Mouse (Mus musculus) liver, postnatal 0 days (tissue): Measurements from ENCODE around the gene Ltbp1. TPM values are rescaled to one million over a fixed set of nuclear protein-coding genes. Genes with fewer than 3 reads are reported as not detected.

ENCODE experiments used
- ATAC-seq: fragments of 200-750 bp; cut with Nextera tagmentation; 2 replicates; pipeline ENCODE4 v1.8.0; 2017; ENCODE audit warnings: mild to moderate bottlenecking, moderate library complexity
- DNase-seq: peaks from one replicate; pipeline ENCODE4 v3.0.0-alpha.2; 2016
- H3K27ac ChIP-seq: fragments of 300-500 bp; sonication (generic); 2 replicates; pipeline ENCODE4 v1.5.1; 2014; ENCODE audit warnings: antibody characterized with exemption, moderate library complexity, mild to moderate bottlenecking, low read depth
- H3K27me3 ChIP-seq: fragments of 300-500 bp; sonication (generic); 2 replicates; pipeline ENCODE4 v1.6.1; 2014; ENCODE audit warnings: low read length, control low read depth, mixed read lengths; ENCODE audit not compliant: insufficient read depth
- H3K36me3 ChIP-seq: fragments of 300-500 bp; sonication (generic); replicated peaks from 2 replicates; pipeline ENCODE4 v1.6.1; 2014; ENCODE audit warnings: mild to moderate bottlenecking, control low read depth, low read length, moderate library complexity, mixed read lengths; ENCODE audit not compliant: insufficient read depth
- H3K4me1 ChIP-seq: fragments of 300-500 bp; sonication (generic); 2 replicates; pipeline ENCODE4 v1.6.1; 2014; ENCODE audit warnings: antibody characterized with exemption, mild to moderate bottlenecking, control low read depth; ENCODE audit not compliant: insufficient read depth
- H3K4me2 ChIP-seq: fragments of 300-500 bp; sonication (generic); 2 replicates; pipeline ENCODE4 v1.6.1; 2014; ENCODE audit warnings: low read depth, mild to moderate bottlenecking, low read length, moderate library complexity, mixed read lengths
- H3K4me3 ChIP-seq: fragments of 300-500 bp; sonication (generic); 2 replicates; pipeline ENCODE4 v1.5.1; 2014; ENCODE audit warnings: low read depth, low read length
- H3K9ac ChIP-seq: fragments of 300-500 bp; sonication (generic); replicated peaks from 2 replicates; pipeline ENCODE4 v1.6.1; 2014; ENCODE audit warnings: mild to moderate bottlenecking, moderate library complexity
- H3K9me3 ChIP-seq: fragments of 300-500 bp; sonication (generic); 2 replicates; pipeline ENCODE4 v1.6.1; 2016; ENCODE audit warnings: mild to moderate bottlenecking, control low read depth, low read length, mixed read lengths
- CTCF ChIP-seq: sonication (generic); IDR thresholded peaks from 2 replicates; pipeline ENCODE4 v1.5.1; 2016; ENCODE audit warnings: antibody characterized with exemption, low read depth
- EP300 ChIP-seq: IDR thresholded peaks from 2 replicates; pipeline ENCODE4 v1.6.1; 2016; ENCODE audit warnings: antibody characterized with exemption, low read depth, mild to moderate bottlenecking
- WGBS: fragments of 180-500 bp; shearing (Covaris S2); extraction: QIAGEN DNeasy Blood & Tissue Kit; methylation state at CpG from one replicate; pipeline ENCODE4 v1.1.7; 2014; ENCODE audit not compliant: insufficient replicate concordance; 5-methylcytosine and 5-hydroxymethylcytosine counted together
- polyA plus RNA-seq: library from polyadenylated mRNA; unstranded; fragments of >200 nt; fragmentation: Nextera tagmentation; extraction: Ambion mirVana; gene quantifications from 2 replicates; pipeline ENCODE4 v1.2.1, GENCODE M21; 2015

The Ltbp1 gene
- polyA plus RNA-seq, 1 experiment from 2014 or later, result 2.8 TPM

GRCm38 (mm10) chr17:75182319-75183001 is 177.1 kb downstream of the Ltbp1 start:
- Histone ChIP-seq H3K4me3 (no peak overlapping the region), H3K27me3 (no peaks in the 10 kb centered on the region), H3K4me2 (no peak overlapping the region), H3K9ac (no peak overlapping the region), H3K36me3 (no peaks in the 10 kb centered on the region), H3K9me3 (no peaks in the 10 kb centered on the region), H3K4me1 (no peaks in the 10 kb centered on the region), H3K27ac (no peak overlapping the region)
- DNase-seq, result no peak
- TF ChIP-seq CTCF, result no peak
- no peak for TF ChIP-seq EP300
- ATAC-seq, result no peak
- 87% methylated on average over 14 of the region's 14 CpGs for WGBS

GRCm38 (mm10) chr17:75186732-75187509 is 181.6 kb downstream of the Ltbp1 start:
- no peaks in the 10 kb centered on the region for H3K9me3 ChIP-seq
- no peak overlapping the region for H3K4me2 ChIP-seq
- H3K4me1 ChIP-seq, result no peaks in the 10 kb centered on the region
- DNase-seq (no peak), ATAC-seq (no peak)
- no peak overlapping the region for H3K4me3 ChIP-seq
- TF ChIP-seq EP300 (no peak), CTCF (no peak)
- H3K36me3 ChIP-seq, result no peaks in the 10 kb centered on the region
- H3K27ac ChIP-seq, result no peak overlapping the region
- no peak overlapping the region for H3K9ac ChIP-seq
- H3K27me3 ChIP-seq, result no peaks in the 10 kb centered on the region
- 72% methylated on average over 8 of the region's 8 CpGs for WGBS

- Histone ChIP-seq H3K36me3 (no peaks in the 10 kb centered on the region), H3K27ac (no peak overlapping the region), H3K9ac (no peak overlapping the region), H3K4me1 (no peaks in the 10 kb centered on the region), H3K27me3 (no peaks in the 10 kb centered on the region), H3K4me3 (no peak overlapping the region), H3K4me2 (no peak overlapping the region), H3K9me3 (no peaks in the 10 kb centered on the region)
- 67% methylated on average over 2 of the region's 2 CpGs for WGBS
- ATAC-seq (no peak), DNase-seq (no peak)
- TF ChIP-seq EP300 (no peak), CTCF (no peak)
These were observed 191.6 kb downstream of the Ltbp1 start for GRCm38 (mm10) chr17:75196952-75197351.

- Histone ChIP-seq H3K27ac (no peak overlapping the region), H3K4me3 (no peak overlapping the region), H3K36me3 (no peaks in the 10 kb centered on the region), H3K9ac (no peak overlapping the region), H3K27me3 (no peaks in the 10 kb centered on the region), H3K9me3 (no peaks in the 10 kb centered on the region), H3K4me1 (no peaks in the 10 kb centered on the region), H3K4me2 (no peak overlapping the region)
- ATAC-seq (no peak), DNase-seq (no peak)
- WGBS, result 75% methylated on average over 2 of the region's 2 CpGs
- TF ChIP-seq CTCF (no peak), EP300 (no peak)
These were observed 193.4 kb downstream of the Ltbp1 start for GRCm38 (mm10) chr17:75198767-75199166.

GRCm38 (mm10) chr17:75199694-75200093 is 194.3 kb downstream of the Ltbp1 start:
- H3K27me3 ChIP-seq, result no peaks in the 10 kb centered on the region
- 23% methylated on average over 9 of the region's 9 CpGs for WGBS
- H3K27ac ChIP-seq, result no peak overlapping the region
- peak; percentile 16 for DNase-seq
- no peak for TF ChIP-seq CTCF
- peak; percentile 56 for TF ChIP-seq EP300
- no peak overlapping the region; the same call in 1 of the 2 replicates for H3K4me2 ChIP-seq
- peak; percentile 62 for ATAC-seq
- no peak overlapping the region for H3K4me3 ChIP-seq
- H3K4me1 ChIP-seq, result no peaks in the 10 kb centered on the region
- H3K36me3 ChIP-seq, result no peaks in the 10 kb centered on the region
- no peak overlapping the region for H3K9ac ChIP-seq
- H3K9me3 ChIP-seq, result no peaks in the 10 kb centered on the region

- TF ChIP-seq EP300, result no peak
- TF ChIP-seq CTCF, result no peak
- Histone ChIP-seq H3K4me2 (no peak overlapping the region), H3K36me3 (no peaks in the 10 kb centered on the region), H3K27me3 (no peaks in the 10 kb centered on the region), H3K4me3 (no peak overlapping the region), H3K9ac (no peak overlapping the region), H3K4me1 (no peaks in the 10 kb centered on the region), H3K27ac (no peak overlapping the region), H3K9me3 (no peaks in the 10 kb centered on the region)
- DNase-seq, result no peak
- ATAC-seq, result no peak
- 88% methylated on average over 3 of the region's 3 CpGs for WGBS
These were observed 196.9 kb downstream of the Ltbp1 start for GRCm38 (mm10) chr17:75202314-75202713.
